Mouse (Mus musculus): ENCODE results near the gene Olfr156. TPM values are rescaled to one million over a fixed set of nuclear protein-coding genes. Genes with fewer than 3 reads are reported as not detected.

The Olfr156 gene
- polyA plus RNA-seq, 1 experiment: not detected

DNA sequence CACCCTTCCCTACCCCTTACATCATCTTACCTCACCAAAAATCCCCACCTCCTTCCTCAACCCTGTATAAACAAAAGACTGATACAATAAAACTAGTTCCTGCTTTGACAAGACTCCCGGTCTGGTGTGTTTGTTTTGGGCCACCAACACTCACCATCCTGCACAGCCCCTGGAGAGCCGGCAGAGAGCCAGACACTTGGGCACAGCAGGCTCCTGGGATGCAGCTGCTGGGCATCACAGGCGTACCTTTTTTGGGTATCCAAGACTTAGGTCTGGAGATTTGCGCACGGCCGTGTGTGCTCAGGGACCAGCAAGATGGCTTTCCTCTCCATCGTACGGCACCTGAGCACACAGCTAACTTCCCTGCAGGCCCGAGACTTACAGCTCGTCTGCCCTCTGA lies 36.2 kb upstream of the Olfr156 start:
- no peak overlapping the region for H3K4me3 ChIP-seq
- H3K36me3 ChIP-seq (ENCODE audit: control insufficient read depth, insufficient read depth): no peaks in the 10 kb centered on the region
- H3K79me2 ChIP-seq (ENCODE audit: control insufficient read depth, insufficient read depth): no peaks in the 10 kb centered on the region
- peaks cover 4% of the 10 kb centered on the region for H3K27me3 ChIP-seq (ENCODE audit: control insufficient read depth, insufficient read depth, insufficient read length)
- no peak overlapping the region for H3ac ChIP-seq (ENCODE audit: control insufficient read depth, insufficient read length)
- no peak for TF ChIP-seq CEBPB (IDR thresholded peaks at IDR 0.05; ENCODE audit: insufficient read depth, poor library complexity, severe bottlenecking)
- TF ChIP-seq MAX (IDR thresholded peaks at IDR 0.05; ENCODE audit: low read depth): no peak
- TF ChIP-seq MYOG (IDR thresholded peaks at IDR 0.05; ENCODE audit: control insufficient read depth in 1 of 3, insufficient read depth in 1 of 3, insufficient read length in 2 of 3, low read depth in 2 of 3): no peak
- TF ChIP-seq SRF (IDR thresholded peaks at IDR 0.05; ENCODE audit: control insufficient read depth, insufficient read length, low read depth): no peak
- no peak for TF ChIP-seq MYOD1 (IDR thresholded peaks at IDR 0.05; ENCODE audit: control insufficient read depth in 1 of 3, insufficient read length in 2 of 3, low read depth in 2 of 3)
- TF ChIP-seq E2F4 (IDR thresholded peaks at IDR 0.05; ENCODE audit: insufficient read depth): no peak
- no peak for TF ChIP-seq USF1 (IDR thresholded peaks at IDR 0.05; ENCODE audit: low read depth)
- no peak for TF ChIP-seq POLR2A (IDR thresholded peaks at IDR 0.05; ENCODE audit: insufficient read length, low read depth)
- TF ChIP-seq TCF12 (IDR thresholded peaks at IDR 0.05; ENCODE audit: insufficient read depth, poor library complexity, severe bottlenecking): no peak
- no peak for TF ChIP-seq TCF3 (IDR thresholded peaks at IDR 0.05; ENCODE audit: insufficient read length, low read depth)
- TF ChIP-seq REST (IDR thresholded peaks at IDR 0.05; ENCODE audit: insufficient read depth, insufficient read length): no peak
- no peak for TF ChIP-seq POLR2AphosphoS2 (IDR thresholded peaks at IDR 0.05; ENCODE audit: insufficient read length, low read depth)
- H3K4me2 ChIP-seq (ENCODE audit: low read depth): no peak overlapping the region

DNA sequence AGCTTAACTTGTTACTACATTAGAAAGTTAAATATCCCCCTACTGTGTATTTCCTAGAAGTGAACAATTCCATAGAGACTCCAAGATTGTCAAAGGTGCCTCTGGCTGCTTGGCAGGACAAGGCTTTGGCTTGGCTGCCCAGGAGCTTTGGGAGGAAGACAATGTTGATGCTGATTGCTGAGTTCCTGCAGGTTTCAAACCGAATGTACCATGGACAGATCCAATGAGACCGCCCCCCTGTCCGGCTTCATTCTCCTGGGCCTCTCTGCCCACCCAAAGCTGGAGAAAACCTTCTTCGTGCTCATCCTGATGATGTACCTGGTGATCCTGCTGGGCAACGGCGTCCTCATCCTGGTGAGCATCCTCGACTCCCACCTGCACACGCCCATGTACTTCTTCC lies 30.4 kb upstream of the Olfr156 start:
- Histone ChIP-seq H3ac (ENCODE audit: control insufficient read depth, insufficient read length) (no peak overlapping the region), H3K27me3 (ENCODE audit: control insufficient read depth, insufficient read depth, insufficient read length) (peaks cover 22% of the 10 kb centered on the region), H3K4me3 (no peak overlapping the region), H3K36me3 (ENCODE audit: control insufficient read depth, insufficient read depth) (no peaks in the 10 kb centered on the region), H3K4me2 (ENCODE audit: low read depth) (no peak overlapping the region), H3K79me2 (ENCODE audit: control insufficient read depth, insufficient read depth) (no peaks in the 10 kb centered on the region)
- no peak for TF ChIP-seq POLR2A (IDR thresholded peaks at IDR 0.05; ENCODE audit: insufficient read length, low read depth)
- no peak for TF ChIP-seq CEBPB (IDR thresholded peaks at IDR 0.05; ENCODE audit: insufficient read depth, poor library complexity, severe bottlenecking)
- TF ChIP-seq TCF12 (IDR thresholded peaks at IDR 0.05; ENCODE audit: insufficient read depth, poor library complexity, severe bottlenecking): no peak
- TF ChIP-seq MAX (IDR thresholded peaks at IDR 0.05; ENCODE audit: low read depth): no peak
- TF ChIP-seq SRF (IDR thresholded peaks at IDR 0.05; ENCODE audit: control insufficient read depth, insufficient read length, low read depth): no peak
- no peak for TF ChIP-seq POLR2AphosphoS2 (IDR thresholded peaks at IDR 0.05; ENCODE audit: insufficient read length, low read depth)
- TF ChIP-seq MYOD1 (IDR thresholded peaks at IDR 0.05; ENCODE audit: control insufficient read depth in 1 of 3, insufficient read length in 2 of 3, low read depth in 2 of 3): no peak
- no peak for TF ChIP-seq MYOG (IDR thresholded peaks at IDR 0.05; ENCODE audit: control insufficient read depth in 1 of 3, insufficient read depth in 1 of 3, insufficient read length in 2 of 3, low read depth in 2 of 3)
- no peak for TF ChIP-seq TCF3 (IDR thresholded peaks at IDR 0.05; ENCODE audit: insufficient read length, low read depth)
- no peak for TF ChIP-seq REST (IDR thresholded peaks at IDR 0.05; ENCODE audit: insufficient read depth, insufficient read length)
- no peak for TF ChIP-seq USF1 (IDR thresholded peaks at IDR 0.05; ENCODE audit: low read depth)
- TF ChIP-seq E2F4 (IDR thresholded peaks at IDR 0.05; ENCODE audit: insufficient read depth): no peak

- no peak within 1 kb of the TSS for H3ac ChIP-seq (ENCODE audit: control insufficient read depth, insufficient read length)
- H3K79me2 ChIP-seq (ENCODE audit: control insufficient read depth, insufficient read depth): no peaks in the 10 kb centered on the region
- peaks cover 35% of the 10 kb centered on the region for H3K27me3 ChIP-seq (ENCODE audit: control insufficient read depth, insufficient read depth, insufficient read length)
- H3K36me3 ChIP-seq (ENCODE audit: control insufficient read depth, insufficient read depth): no peaks in the 10 kb centered on the region
- no peak within 1 kb of the TSS for H3K4me2 ChIP-seq (ENCODE audit: low read depth)
- no peak within 1 kb of the TSS for H3K4me3 ChIP-seq
- no peak for TF ChIP-seq MYOG (IDR thresholded peaks at IDR 0.05; ENCODE audit: control insufficient read depth in 1 of 3, insufficient read depth in 1 of 3, insufficient read length in 2 of 3, low read depth in 2 of 3)
- TF ChIP-seq USF1 (IDR thresholded peaks at IDR 0.05; ENCODE audit: low read depth): no peak
- TF ChIP-seq TCF12 (IDR thresholded peaks at IDR 0.05; ENCODE audit: insufficient read depth, poor library complexity, severe bottlenecking): no peak
- no peak for TF ChIP-seq MYOD1 (IDR thresholded peaks at IDR 0.05; ENCODE audit: control insufficient read depth in 1 of 3, insufficient read length in 2 of 3, low read depth in 2 of 3)
- TF ChIP-seq REST (IDR thresholded peaks at IDR 0.05; ENCODE audit: insufficient read depth, insufficient read length): no peak
- no peak for TF ChIP-seq POLR2A (IDR thresholded peaks at IDR 0.05; ENCODE audit: insufficient read length, low read depth)
Observed at GRCm38 (mm10) chr4:43851265-43851664, 27.6 kb upstream of the Olfr156 start, which contains the start of gene Olfr155. Olfr155 (plus strand) TSS chr4:43851565.

GRCm38 (mm10) chr4:43840101-43840500 lies 16.4 kb upstream of the Olfr156 start, which contains the start of gene Olfr157:
Olfr157 (minus strand) TSS chr4:43840201.
- TF ChIP-seq POLR2A (IDR thresholded peaks at IDR 0.05; ENCODE audit: insufficient read length, low read depth) (no peak), E2F4 (IDR thresholded peaks at IDR 0.05; ENCODE audit: insufficient read depth) (no peak)

DNA sequence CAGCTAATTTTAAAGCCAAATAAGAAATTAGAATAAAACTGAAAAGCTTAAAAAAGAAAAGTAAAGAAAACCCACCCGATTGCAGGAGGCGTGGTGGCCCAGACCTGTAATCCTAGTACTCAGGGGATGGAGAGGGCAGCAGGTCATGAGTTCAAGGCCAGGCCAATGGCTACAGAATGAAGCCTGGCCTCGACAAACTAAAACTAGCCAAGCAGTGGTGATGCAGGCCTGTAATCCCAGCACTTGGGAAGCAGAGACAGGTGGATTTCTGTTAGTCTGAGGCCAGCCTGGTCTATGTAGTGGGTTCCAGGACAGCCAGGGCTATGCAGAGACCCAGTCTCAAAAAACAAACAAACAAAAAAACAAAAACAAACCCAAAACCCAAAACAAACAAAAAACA lies 14.6 kb upstream of the Olfr156 start:
- Histone ChIP-seq H3K79me2 (ENCODE audit: control insufficient read depth, insufficient read depth) (no peaks in the 10 kb centered on the region), H3K4me2 (ENCODE audit: low read depth) (no peak overlapping the region)
- TF ChIP-seq E2F4 (IDR thresholded peaks at IDR 0.05; ENCODE audit: insufficient read depth) (no peak), REST (IDR thresholded peaks at IDR 0.05; ENCODE audit: insufficient read depth, insufficient read length) (no peak), CEBPB (IDR thresholded peaks at IDR 0.05; ENCODE audit: insufficient read depth, poor library complexity, severe bottlenecking) (no peak), POLR2AphosphoS2 (IDR thresholded peaks at IDR 0.05; ENCODE audit: insufficient read length, low read depth) (no peak), TCF3 (IDR thresholded peaks at IDR 0.05; ENCODE audit: insufficient read length, low read depth) (no peak), MYOD1 (IDR thresholded peaks at IDR 0.05; ENCODE audit: control insufficient read depth in 1 of 3, insufficient read length in 2 of 3, low read depth in 2 of 3) (no peak), MYOG (IDR thresholded peaks at IDR 0.05; ENCODE audit: control insufficient read depth in 1 of 3, insufficient read depth in 1 of 3, insufficient read length in 2 of 3, low read depth in 2 of 3) (no peak), TCF12 (IDR thresholded peaks at IDR 0.05; ENCODE audit: insufficient read depth, poor library complexity, severe bottlenecking) (no peak), MAX (IDR thresholded peaks at IDR 0.05; ENCODE audit: low read depth) (no peak), SRF (IDR thresholded peaks at IDR 0.05; ENCODE audit: control insufficient read depth, insufficient read length, low read depth) (no peak)

More at GRCm38 (mm10) chr4:43840101-43840500, 16.4 kb upstream of the Olfr156 start, which contains the start of gene Olfr157:
- no peak within 1 kb of the TSS for H3ac ChIP-seq (ENCODE audit: control insufficient read depth, insufficient read length)
- H3K36me3 ChIP-seq (ENCODE audit: control insufficient read depth, insufficient read depth): no peaks in the 10 kb centered on the region
- H3K79me2 ChIP-seq (ENCODE audit: control insufficient read depth, insufficient read depth): no peaks in the 10 kb centered on the region
- H3K4me2 ChIP-seq (ENCODE audit: low read depth): no peak within 1 kb of the TSS
- H3K4me3 ChIP-seq: no peak within 1 kb of the TSS
- H3K27me3 ChIP-seq (ENCODE audit: control insufficient read depth, insufficient read depth, insufficient read length): peaks cover 22% of the 10 kb centered on the region

More for the DNA sequence above, 14.6 kb upstream of the Olfr156 start:
- Histone ChIP-seq H3K4me3 (no peak overlapping the region), H3ac (ENCODE audit: control insufficient read depth, insufficient read length) (no peak overlapping the region), H3K27me3 (ENCODE audit: control insufficient read depth, insufficient read depth, insufficient read length) (peaks cover 38% of the 10 kb centered on the region), H3K36me3 (ENCODE audit: control insufficient read depth, insufficient read depth) (no peaks in the 10 kb centered on the region)
